ENCODE assay signal across 17 mouse cellular contexts in genomic region chr7:126250481-126250880, GRCm38 (mm10). TPM values are rescaled to one million over a fixed set of nuclear protein-coding genes. Genes with fewer than 3 reads are reported as not detected.
DNase-seq lines count a peak whose midpoint lies in the region; ATAC-seq lines count a peak whose summit lies in the region.
"Had no signal": no experiment of that assay in that cellular context is flagged by ENCODE, and none has a peak within 500 bp of the region (broad histone marks: within the 10 kb centered on the region; RNA-seq: fewer than 3 reads in every experiment).

No protein-coding gene starts in this region.

- no peak overlapping the region for H3K9ac ChIP-seq in heart, embryonic 11.5 days (ENCODE audit: low read depth, low read length)
- H3K9ac ChIP-seq: embryonic facial prominence, embryonic 13.5 days; limb, embryonic 15.5 days; midbrain, embryonic 13.5 days; stomach, embryonic 15.5 days had no signal

- H3K36me3 ChIP-seq in heart, embryonic 11.5 days (ENCODE audit: control insufficient read depth, insufficient read depth, low read length), result no peaks in the 10 kb centered on the region
- H3K36me3 ChIP-seq: embryonic facial prominence, embryonic 13.5 days; limb, embryonic 15.5 days; midbrain, embryonic 13.5 days; stomach, embryonic 15.5 days had no signal

- H3K9me3 ChIP-seq in heart, embryonic 11.5 days (replicated peaks; ENCODE audit: control insufficient read depth, low read length), result no peaks in the 10 kb centered on the region
- H3K9me3 ChIP-seq: embryonic facial prominence, embryonic 13.5 days; limb, embryonic 15.5 days; midbrain, embryonic 13.5 days; stomach, embryonic 15.5 days had no signal

- no peak for ATAC-seq in heart, embryonic 11.5 days (replicated peaks; ENCODE audit: insufficient number of reproducible peaks, low FRiP score, low TSS enrichment)
- ATAC-seq: inflammation-experienced regulatory T-cells, adult 6 months; midbrain, embryonic 13.5 days had no signal

- WGBS in heart, embryonic 11.5 days (ENCODE audit: insufficient replicate concordance), result 70% methylated on average over 7 of the region's 7 CpGs

- H3K27ac ChIP-seq in heart, embryonic 11.5 days (ENCODE audit: low read depth, low read length), result no peak overlapping the region
- H3K27ac ChIP-seq: embryonic facial prominence, embryonic 13.5 days; limb, embryonic 15.5 days; macrophage; midbrain, embryonic 13.5 days; stomach, embryonic 15.5 days had no signal

- H3K27me3 ChIP-seq in heart, embryonic 11.5 days (ENCODE audit: control insufficient read depth, insufficient read depth, low read length), result 0 out of 2 replicates have a peak, but pooled peaks cover 2% of the 10 kb centered on the region
- H3K27me3 ChIP-seq: stomach, embryonic 15.5 days had no signal

- no peak overlapping the region for H3K4me3 ChIP-seq in heart, embryonic 11.5 days (ENCODE audit: low read depth, low read length)
- H3K4me3 ChIP-seq: embryonic facial prominence, embryonic 13.5 days; limb, embryonic 15.5 days; midbrain, embryonic 13.5 days; stomach, embryonic 15.5 days had no signal

- H3K4me2 ChIP-seq in heart, embryonic 11.5 days, result no peak overlapping the region
- H3K4me2 ChIP-seq: embryonic facial prominence, embryonic 13.5 days; limb, embryonic 15.5 days; midbrain, embryonic 13.5 days; stomach, embryonic 15.5 days had no signal

- 0 out of 2 replicates have a peak, but pooled peaks cover 15% of the 10 kb centered on the region for H3K4me1 ChIP-seq in heart, embryonic 11.5 days (ENCODE audit: control insufficient read depth, insufficient read depth, low read length)

- DNase-seq in heart, adult 11 months, result peak; percentile 97
- peak; percentile 52 to 61 for DNase-seq in cerebellum, postnatal 10 days
- DNase-seq in heart, adult 9 months (ENCODE audit: low spot score in 2 of 2), result peak; percentile 61 to 69
- DNase-seq in skeletal muscle tissue, adult 2 months (ENCODE audit: low read depth, low spot score), result peak; percentile 85
- DNase-seq in kidney, adult 8-10 months, result no peak
- DNase-seq in adrenal gland, adult 8-10 months, result no peak
- no peak for DNase-seq in spleen, postnatal 4 days (ENCODE audit: low spot score in 2 of 2)
- DNase-seq: adrenal gland, postnatal 36 days; lung, adult 18-20 months; thymus, postnatal 25 days had no signal

RNA-seq across cellular contexts. Expression of gene Sbk1, which starts 21.9 kb away (rescaled TPM):
- polyA plus RNA-seq in heart, embryonic 11.5 days (2014; fragmentation: Nextera tagmentation; extraction: Ambion mirVana), result 16.7 and 17.6 TPM in 2 replicates
- total RNA-seq in adrenal gland, adult 8-10 months (2022), result 100 to 1,000 TPM in 2 of 4 experiments, 10 to 100 TPM in 2; 32.4 to 142 (median 75.6) TPM

RNA-seq across cellular contexts. Expression of gene Xpo6, which starts 50.2 kb away (rescaled TPM):
- polyA plus RNA-seq in heart, embryonic 11.5 days (2014; fragmentation: Nextera tagmentation; extraction: Ambion mirVana), result 39.9 and 44.3 TPM in 2 replicates
- total RNA-seq in adrenal gland, adult 8-10 months (2022), result 100 to 1,000 TPM in 3 of 4 experiments, 10 to 100 TPM in 1; 96.9 to 142 (median 114) TPM

Comparison
In these comparisons a context has a peak if more than half of its experiments do, and no peak if none do; other contexts are left out.
1. DNase-seq: peak in heart, adult 11 months (single experiment), cerebellum, postnatal 10 days (2 of 2), heart, adult 9 months (2 of 2) and skeletal muscle tissue, adult 2 months (single experiment); none in kidney, adult 8-10 months (0 of 2), adrenal gland, adult 8-10 months (single experiment) and spleen, postnatal 4 days (0 of 2).